Mouse (Mus musculus): Measurements from ENCODE around the gene Snrnp25.

DNA sequence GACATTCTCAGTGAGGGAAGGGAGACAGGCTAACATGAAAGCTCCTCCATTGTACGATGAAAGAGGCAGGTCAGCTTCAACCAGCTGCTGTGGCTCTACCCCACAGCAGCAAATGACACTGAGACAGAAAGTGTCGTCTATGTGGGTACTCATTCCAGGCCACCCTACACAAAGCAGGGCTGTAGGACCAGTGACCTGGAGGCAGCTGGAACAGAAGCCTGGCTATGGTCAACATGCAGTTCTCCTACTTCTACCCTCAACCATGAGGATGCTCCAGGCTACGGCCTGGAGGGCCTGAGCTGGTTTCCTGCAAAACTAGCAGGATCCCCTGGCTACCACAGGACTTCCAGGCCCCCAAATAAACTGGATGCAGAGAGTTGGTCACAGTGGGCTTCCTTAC, 51.4 kb downstream of the Snrnp25 start:
- TF ChIP-seq ZKSCAN1 (IDR thresholded peaks at IDR 0.05; ENCODE audit: low read depth, low read length) (no peak), TCF12 (IDR thresholded peaks at IDR 0.05; ENCODE audit: low read depth, low read length) (no peak), UBTF (IDR thresholded peaks at IDR 0.05; ENCODE audit: borderline replicate concordance, insufficient read depth, low read depth, low read length) (no peak), POLR2A (IDR thresholded peaks at IDR 0.05; ENCODE audit: control insufficient read depth in 1 of 2, insufficient read depth in 1 of 2, low read depth in 1 of 2, low read length in 2 of 2, poor library complexity in 1 of 2) (no peak), RCOR1 (IDR thresholded peaks at IDR 0.05; ENCODE audit: low read depth, low read length) (no peak), E2F4 (IDR thresholded peaks at IDR 0.05; ENCODE audit: borderline replicate concordance, low read depth, low read length) (no peak), CTCF (IDR thresholded peaks at IDR 0.05 in 2 of 3, conservative IDR thresholded peaks at IDR 0.05 in 1 of 3; ENCODE audit: control insufficient read depth in 1 of 3, insufficient read depth in 1 of 3, low read depth in 2 of 3, low read length in 3 of 3, poor library complexity in 1 of 3, severe bottlenecking in 1 of 3) (no peak), TBP (IDR thresholded peaks at IDR 0.05; ENCODE audit: low read depth, low read length) (no peak), EP300 (IDR thresholded peaks at IDR 0.05; ENCODE audit: low read depth in 1 of 2, low read length in 2 of 2) (no peak), MAX (IDR thresholded peaks at IDR 0.05; ENCODE audit: low read length) (no peak), MYC (IDR thresholded peaks at IDR 0.05; ENCODE audit: low read depth, low read length) (no peak), TAL1 (IDR thresholded peaks at IDR 0.05; ENCODE audit: low read length) (no peak), MAFK (IDR thresholded peaks at IDR 0.05; ENCODE audit: borderline replicate concordance, low read depth, low read length) (no peak), MEF2A (IDR thresholded peaks at IDR 0.05; ENCODE audit: extremely low read depth, insufficient replicate concordance, low read depth, low read length, poor library complexity, severe bottlenecking) (no peak)
